Mouse (Mus musculus): Measurements from ENCODE around the gene 4930558K02Rik. TPM values are rescaled to one million over a fixed set of nuclear protein-coding genes. Genes with fewer than 3 reads are reported as not detected.

The 4930558K02Rik gene
- polyA plus RNA-seq, 1 experiment from 2014 or later = 0.20 TPM

DNA sequence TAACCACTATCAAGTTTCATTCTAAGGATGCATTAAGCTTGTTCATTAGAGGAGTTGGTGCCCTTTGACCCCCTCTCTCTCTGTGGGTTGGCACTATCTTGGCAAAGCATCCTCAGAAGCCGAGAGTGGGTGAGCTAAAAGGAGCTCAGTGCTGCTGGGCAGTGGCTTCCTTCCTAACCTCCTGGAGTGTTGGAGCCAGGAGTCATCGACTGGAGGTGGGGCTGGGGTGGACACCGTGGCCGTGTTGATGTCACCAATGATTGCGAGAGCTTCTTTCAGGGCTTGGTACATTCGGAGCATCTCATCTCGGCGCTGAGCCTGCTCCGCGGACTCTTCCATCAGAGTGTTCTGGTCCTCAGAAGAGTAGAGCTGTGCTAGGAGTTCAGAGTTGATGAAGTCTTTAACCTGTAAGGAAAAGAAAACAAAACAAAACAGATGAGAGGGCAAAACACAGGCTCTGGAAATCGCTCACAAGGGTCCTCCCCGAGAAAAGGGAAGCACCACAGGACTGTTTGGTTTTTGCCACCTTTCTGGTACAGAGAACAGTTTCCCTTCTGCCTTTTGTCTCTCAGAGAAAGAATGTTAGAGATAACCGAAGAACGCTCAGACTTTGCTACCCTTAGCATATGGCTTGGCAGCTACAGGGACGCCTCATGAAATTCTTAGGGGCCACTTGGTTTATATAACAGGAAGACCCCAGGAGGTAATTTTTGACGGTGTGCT lies 32.2 kb upstream of the 4930558K02Rik start:
- Histone ChIP-seq H3K27ac (ENCODE audit: low read depth, low read length) (no peak overlapping the region), H3K4me3 (ENCODE audit: low read depth, low read length) (no peak overlapping the region), H3K9ac (replicated peaks; ENCODE audit: low read depth, low read length) (no peak overlapping the region), H3K4me1 (ENCODE audit: control insufficient read depth, insufficient read depth, low read length) (no peaks in the 10 kb centered on the region), H3K27me3 (ENCODE audit: control insufficient read depth, insufficient read depth, low read length) (no peaks in the 10 kb centered on the region), H3K4me2 (ENCODE audit: low read depth, low read length) (no peak overlapping the region), H3K36me3 (ENCODE audit: control insufficient read depth, insufficient read depth, low read length) (0 out of 2 replicates have a peak, but pooled peaks cover 6% of the 10 kb centered on the region), H3K9me3 (ENCODE audit: control insufficient read depth, low read length) (no peaks in the 10 kb centered on the region)
- WGBS = 83% methylated on average over 16 of the region's 16 CpGs
- no peak for ATAC-seq (ENCODE audit: low read depth)

DNA sequence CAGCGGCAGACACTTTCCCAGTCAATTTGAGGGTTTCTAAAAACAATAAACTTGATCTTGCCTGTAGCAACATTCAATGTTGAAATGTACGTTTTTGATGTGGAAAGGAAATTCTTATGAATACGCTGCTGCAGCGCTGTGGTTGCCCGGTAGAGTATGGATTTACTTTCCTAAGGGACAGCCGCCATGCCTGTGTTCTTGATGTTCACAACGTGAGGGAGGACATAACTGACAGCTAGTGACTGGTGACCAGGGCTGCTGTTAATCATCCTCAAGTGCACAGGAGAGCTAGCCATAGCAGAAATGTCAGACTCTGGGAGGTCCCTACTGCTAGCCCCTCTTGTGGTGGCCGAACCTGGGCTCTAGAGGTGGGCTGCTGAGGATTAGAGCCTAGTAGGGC lies 29.6 kb upstream of the 4930558K02Rik start:
- Histone ChIP-seq H3K4me1 (ENCODE audit: control insufficient read depth, insufficient read depth, low read length) (peaks cover 8% of the 10 kb centered on the region), H3K36me3 (ENCODE audit: control insufficient read depth, insufficient read depth, low read length) (0 out of 2 replicates have a peak, but pooled peaks cover 6% of the 10 kb centered on the region), H3K27me3 (ENCODE audit: control insufficient read depth, insufficient read depth, low read length) (no peaks in the 10 kb centered on the region), H3K27ac (ENCODE audit: low read depth, low read length) (no peak overlapping the region), H3K4me3 (ENCODE audit: low read depth, low read length) (no peak overlapping the region), H3K4me2 (ENCODE audit: low read depth, low read length) (no peak overlapping the region), H3K9me3 (ENCODE audit: control insufficient read depth, low read length) (no peaks in the 10 kb centered on the region), H3K9ac (replicated peaks; ENCODE audit: low read depth, low read length) (no peak overlapping the region)
- no peak for ATAC-seq (ENCODE audit: low read depth)
- WGBS = 79% methylated on average over 8 of the region's 8 CpGs

GRCm38 (mm10) chr1:162008631-162009067 lies 29.2 kb upstream of the 4930558K02Rik start:
- H3K36me3 ChIP-seq (ENCODE audit: control insufficient read depth, insufficient read depth, low read length) = 0 out of 2 replicates have a peak, but pooled peaks cover 6% of the 10 kb centered on the region
- no peak for ATAC-seq (ENCODE audit: low read depth)
- no peaks in the 10 kb centered on the region for H3K9me3 ChIP-seq (ENCODE audit: control insufficient read depth, low read length)
- no peak overlapping the region for H3K4me2 ChIP-seq (ENCODE audit: low read depth, low read length)
- WGBS = 68% methylated on average over 8 of the region's 8 CpGs
- H3K27ac ChIP-seq (ENCODE audit: low read depth, low read length) = no peak overlapping the region
- H3K4me3 ChIP-seq (ENCODE audit: low read depth, low read length) = no peak overlapping the region
- no peak overlapping the region for H3K9ac ChIP-seq (replicated peaks; ENCODE audit: low read depth, low read length)
- H3K27me3 ChIP-seq (ENCODE audit: control insufficient read depth, insufficient read depth, low read length) = no peaks in the 10 kb centered on the region
- H3K4me1 ChIP-seq (ENCODE audit: control insufficient read depth, insufficient read depth, low read length) = peaks cover 11% of the 10 kb centered on the region

DNA sequence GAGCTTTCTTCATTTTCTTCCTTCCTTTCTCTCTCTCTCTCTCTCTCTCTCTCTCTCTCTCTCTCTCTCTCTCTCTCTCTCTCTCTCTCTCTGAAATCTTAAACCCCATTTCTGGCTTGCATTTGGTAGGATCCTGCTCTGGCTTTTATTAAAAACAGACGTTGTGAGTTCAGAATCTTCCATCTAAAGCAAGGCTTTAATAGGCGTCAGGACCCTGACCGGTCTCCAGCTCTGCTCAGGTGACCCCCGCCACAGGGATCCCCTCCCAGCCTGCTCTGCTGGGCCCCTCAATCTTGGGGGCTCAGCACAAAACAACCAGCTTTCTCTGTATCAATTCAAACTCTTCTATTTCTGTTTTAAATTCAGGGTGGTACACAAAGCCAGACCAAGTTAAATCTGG lies 28.8 kb upstream of the 4930558K02Rik start:
- ATAC-seq (ENCODE audit: low read depth) = no peak
- Histone ChIP-seq H3K9ac (replicated peaks; ENCODE audit: low read depth, low read length) (no peak overlapping the region), H3K27ac (ENCODE audit: low read depth, low read length) (no peak overlapping the region), H3K4me2 (ENCODE audit: low read depth, low read length) (no peak overlapping the region), H3K4me1 (ENCODE audit: control insufficient read depth, insufficient read depth, low read length) (peaks cover 11% of the 10 kb centered on the region), H3K27me3 (ENCODE audit: control insufficient read depth, insufficient read depth, low read length) (no peaks in the 10 kb centered on the region), H3K9me3 (ENCODE audit: control insufficient read depth, low read length) (no peaks in the 10 kb centered on the region), H3K4me3 (ENCODE audit: low read depth, low read length) (no peak overlapping the region), H3K36me3 (ENCODE audit: control insufficient read depth, insufficient read depth, low read length) (0 out of 2 replicates have a peak, but pooled peaks cover 6% of the 10 kb centered on the region)
- WGBS = 78% methylated on average over 4 of the region's 4 CpGs

GRCm38 (mm10) chr1:162006109-162006508 lies 26.7 kb upstream of the 4930558K02Rik start:
- no peak overlapping the region for H3K4me3 ChIP-seq (ENCODE audit: low read depth, low read length)
- peaks cover 17% of the 10 kb centered on the region for H3K4me1 ChIP-seq (ENCODE audit: control insufficient read depth, insufficient read depth, low read length)
- H3K27me3 ChIP-seq (ENCODE audit: control insufficient read depth, insufficient read depth, low read length) = no peaks in the 10 kb centered on the region
- H3K9ac ChIP-seq (replicated peaks; ENCODE audit: low read depth, low read length) = no peak overlapping the region
- no peak overlapping the region for H3K4me2 ChIP-seq (ENCODE audit: low read depth, low read length)
- WGBS = 85% methylated on average over 9 of the region's 9 CpGs
- no peak for ATAC-seq (ENCODE audit: low read depth)
- no peaks in the 10 kb centered on the region for H3K9me3 ChIP-seq (ENCODE audit: control insufficient read depth, low read length)
- no peak overlapping the region for H3K27ac ChIP-seq (ENCODE audit: low read depth, low read length)
- 0 out of 2 replicates have a peak, but pooled peaks cover 6% of the 10 kb centered on the region for H3K36me3 ChIP-seq (ENCODE audit: control insufficient read depth, insufficient read depth, low read length)

DNA sequence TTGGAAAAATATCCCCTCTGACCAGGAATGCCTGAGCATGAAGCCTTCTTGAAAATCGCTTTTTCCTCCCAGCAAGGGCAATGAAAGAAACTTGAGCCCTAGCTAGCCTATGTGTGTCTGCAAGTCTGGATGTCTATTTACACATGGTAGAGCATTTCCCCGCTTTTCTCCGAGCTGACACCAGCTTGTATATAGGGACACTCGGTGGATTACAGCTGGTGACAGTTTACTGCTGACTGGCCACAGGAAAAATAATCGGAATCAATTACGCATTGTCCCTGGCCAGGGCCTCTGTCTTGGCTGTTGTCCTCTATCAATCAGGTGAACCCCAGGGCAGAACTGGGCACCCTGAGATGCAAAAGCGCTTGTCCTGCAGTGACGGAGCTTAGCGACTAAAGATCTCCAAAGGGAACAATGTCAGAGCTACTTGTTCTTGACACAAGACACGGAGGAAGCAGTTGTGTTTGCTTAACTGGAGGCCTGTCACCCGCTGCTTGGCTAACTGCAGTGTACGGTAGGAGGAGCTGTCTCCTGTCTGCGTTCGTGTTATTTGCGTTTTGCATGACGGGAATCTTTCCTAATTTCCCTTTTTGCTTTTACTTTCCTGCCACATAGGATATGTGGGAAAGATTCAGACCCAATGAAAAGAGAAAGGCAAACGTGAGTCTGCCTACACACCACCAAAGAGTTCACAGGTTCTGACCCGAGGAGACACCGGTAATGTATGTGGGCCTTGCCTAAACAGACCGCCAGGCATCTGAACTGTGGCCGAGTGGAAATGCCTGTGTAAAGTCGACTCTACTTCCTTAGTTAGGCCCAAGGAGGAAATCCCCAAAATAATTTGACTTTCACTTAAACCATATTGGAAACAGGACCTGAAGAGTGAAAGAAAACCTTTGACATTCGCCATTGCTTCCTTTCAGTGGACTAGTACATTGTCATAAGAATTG lies 25.7 kb upstream of the 4930558K02Rik start:
- Histone ChIP-seq H3K27ac (ENCODE audit: low read depth, low read length) (no peak overlapping the region; the same call in 1 of the 2 replicates), H3K4me1 (ENCODE audit: control insufficient read depth, insufficient read depth, low read length) (peaks cover 17% of the 10 kb centered on the region), H3K4me2 (ENCODE audit: low read depth, low read length) (no peak overlapping the region), H3K27me3 (ENCODE audit: control insufficient read depth, insufficient read depth, low read length) (no peaks in the 10 kb centered on the region), H3K9me3 (ENCODE audit: control insufficient read depth, low read length) (no peaks in the 10 kb centered on the region), H3K36me3 (ENCODE audit: control insufficient read depth, insufficient read depth, low read length) (no peaks in the 10 kb centered on the region), H3K9ac (replicated peaks; ENCODE audit: low read depth, low read length) (no peak overlapping the region), H3K4me3 (ENCODE audit: low read depth, low read length) (no peak overlapping the region)
- ATAC-seq (ENCODE audit: low read depth) = 0 out of 2 replicates have a peak, but pooled peaks have one; percentile 33
- 45% methylated on average over 23 of the region's 23 CpGs for WGBS

DNA sequence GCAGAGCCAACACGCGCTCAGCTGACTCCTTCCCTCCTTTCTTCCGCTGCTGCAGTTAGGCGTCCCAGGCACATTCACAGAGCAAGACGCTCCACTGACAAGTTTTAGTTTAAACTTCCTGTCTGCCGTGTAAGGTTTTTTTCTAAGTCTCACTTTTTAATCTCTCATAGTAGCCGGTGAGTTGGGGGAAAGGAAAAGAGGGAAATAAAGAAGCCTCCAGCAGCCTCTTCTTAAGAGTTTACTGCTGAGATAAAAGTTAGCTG lies 25.0 kb upstream of the 4930558K02Rik start:
- H3K4me3 ChIP-seq (ENCODE audit: low read depth, low read length) = no peak overlapping the region
- WGBS = 40% methylated on average over 7 of the region's 7 CpGs
- H3K27me3 ChIP-seq (ENCODE audit: control insufficient read depth, insufficient read depth, low read length) = no peaks in the 10 kb centered on the region
- no peak overlapping the region for H3K27ac ChIP-seq (ENCODE audit: low read depth, low read length)
- no peak for ATAC-seq (ENCODE audit: low read depth)
- no peaks in the 10 kb centered on the region for H3K9me3 ChIP-seq (ENCODE audit: control insufficient read depth, low read length)
- peaks cover 19% of the 10 kb centered on the region for H3K4me1 ChIP-seq (ENCODE audit: control insufficient read depth, insufficient read depth, low read length)
- H3K9ac ChIP-seq (replicated peaks; ENCODE audit: low read depth, low read length) = no peak overlapping the region
- H3K4me2 ChIP-seq (ENCODE audit: low read depth, low read length) = no peak overlapping the region
- no peaks in the 10 kb centered on the region for H3K36me3 ChIP-seq (ENCODE audit: control insufficient read depth, insufficient read depth, low read length)

DNA sequence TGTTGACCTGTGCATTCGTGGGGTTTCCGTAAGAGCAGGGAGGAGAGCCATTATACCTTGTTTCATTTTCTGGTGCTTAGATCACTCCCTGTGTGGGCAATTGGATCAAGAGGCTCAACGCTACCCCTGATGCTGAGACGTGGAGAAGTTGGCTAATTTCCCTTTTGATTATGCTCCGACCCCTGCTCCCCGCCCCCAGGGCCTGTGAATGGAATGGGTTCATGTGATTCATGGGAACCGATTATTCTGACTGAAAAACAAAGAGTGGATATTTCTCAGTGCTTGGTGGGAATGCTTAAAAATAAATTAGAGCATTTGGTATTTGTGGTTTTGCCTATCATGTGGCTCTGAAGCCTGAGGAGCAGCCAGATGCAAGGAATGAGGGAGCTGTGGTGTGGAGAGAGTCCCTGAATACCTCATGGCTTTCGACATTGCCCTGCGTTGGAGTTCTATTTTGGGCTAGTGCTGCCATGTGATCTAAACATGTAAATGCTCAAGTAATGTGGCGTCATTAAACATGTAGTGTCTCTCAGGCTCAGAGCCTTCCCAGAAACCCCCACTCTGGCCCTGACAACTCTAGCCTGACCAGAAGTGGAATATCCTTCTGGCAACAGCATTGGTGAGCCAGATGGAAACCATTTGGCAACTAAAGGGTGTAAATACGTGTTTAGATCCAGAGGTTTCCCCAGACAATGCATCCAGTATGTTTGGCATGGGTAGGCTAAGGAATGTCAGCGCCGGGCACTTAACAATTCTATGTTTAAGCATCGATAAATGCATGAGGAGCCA lies 24.5 kb upstream of the 4930558K02Rik start:
- no peaks in the 10 kb centered on the region for H3K36me3 ChIP-seq (ENCODE audit: control insufficient read depth, insufficient read depth, low read length)
- H3K4me1 ChIP-seq (ENCODE audit: control insufficient read depth, insufficient read depth, low read length) = peaks cover 21% of the 10 kb centered on the region

More for the DNA sequence above, 24.5 kb upstream of the 4930558K02Rik start:
- 54% methylated on average over 14 of the region's 14 CpGs for WGBS
- no peak overlapping the region for H3K4me3 ChIP-seq (ENCODE audit: low read depth, low read length)
- H3K9ac ChIP-seq (replicated peaks; ENCODE audit: low read depth, low read length) = no peak overlapping the region
- H3K4me2 ChIP-seq (ENCODE audit: low read depth, low read length) = no peak overlapping the region
- H3K9me3 ChIP-seq (ENCODE audit: control insufficient read depth, low read length) = no peaks in the 10 kb centered on the region
- no peak overlapping the region for H3K27ac ChIP-seq (ENCODE audit: low read depth, low read length)
- H3K27me3 ChIP-seq (ENCODE audit: control insufficient read depth, insufficient read depth, low read length) = no peaks in the 10 kb centered on the region
- ATAC-seq (ENCODE audit: low read depth) = no peak

Measured in neural tube, embryonic 14.5 days (tissue).